Mouse (Mus musculus): Measurements from ENCODE around the gene Lat. TPM values are rescaled to one million over a fixed set of nuclear protein-coding genes. Genes with fewer than 3 reads are reported as not detected.
"Not testable (repeated sequence)": the region's sequence is repeated elsewhere in the genome, so short reads cannot be mapped to it uniquely, and the experiment has no call there.

Lat gene
- 1 to 10 TPM in 3 of 4 experiments, under 1 TPM in 1; 0.49 to 2.0 (median 1.6) TPM for total RNA-seq (2022)

GRCm38 (mm10) chr7:126369393-126369792 lies at the start of gene Lat:
Lat (minus strand) TSS chr7:126369570.
- no peak for DNase-seq

DNA sequence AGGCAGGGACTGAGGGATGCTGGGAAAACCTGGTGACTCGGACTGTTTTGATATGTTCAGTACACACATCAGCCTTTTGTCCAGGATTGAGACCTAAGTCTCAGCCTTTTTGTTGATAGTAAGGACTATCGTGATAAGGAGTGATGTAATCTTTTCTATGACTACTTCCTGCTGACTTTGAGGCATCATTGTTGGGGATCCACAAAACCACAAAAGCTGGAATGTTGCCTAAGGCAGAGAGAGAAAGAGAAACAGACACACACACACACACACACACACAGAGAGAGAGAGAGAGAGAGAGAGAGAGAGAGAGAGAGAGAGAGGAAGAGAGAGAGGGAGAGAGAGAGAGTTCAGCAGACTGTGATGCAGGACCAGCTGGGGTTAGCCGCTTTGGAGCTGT lies 49.1 kb upstream of the Lat start:
- no peak for DNase-seq

- no peak for DNase-seq
Observed at GRCm38 (mm10) chr7:126417606-126418005, 48.2 kb upstream of the Lat start.

DNA sequence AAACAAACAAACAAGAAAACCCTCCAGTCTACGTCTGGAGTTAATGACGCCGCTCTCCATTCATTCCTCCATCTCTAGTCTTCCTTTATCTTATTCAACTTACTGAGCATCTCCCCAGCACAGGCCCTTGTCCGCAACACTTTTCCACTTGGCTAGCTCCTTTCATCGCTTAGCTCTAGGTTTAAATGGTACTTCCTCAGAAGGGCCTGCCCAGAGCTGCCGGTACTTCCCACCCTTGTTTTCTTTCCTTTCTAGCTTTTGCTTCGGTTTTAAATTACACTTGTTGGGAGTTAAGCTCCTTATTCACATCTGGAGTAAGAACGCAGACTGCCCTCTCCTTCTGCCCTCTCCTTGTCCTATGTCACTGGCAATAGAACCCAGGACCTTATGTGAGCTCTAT lies 47.7 kb upstream of the Lat start:
- no peak for DNase-seq

- DNase-seq = no peak
Observed at GRCm38 (mm10) chr7:126416615-126417014, 47.2 kb upstream of the Lat start.

GRCm38 (mm10) chr7:126414725-126415124 lies 45.4 kb upstream of the Lat start, which contains the start of gene Cd19:
Cd19 (minus strand) TSS chr7:126414889.
- no peak for DNase-seq

GRCm38 (mm10) chr7:126411061-126411460 lies 41.7 kb upstream of the Lat start:
- peak; percentile 45 for DNase-seq

DNA sequence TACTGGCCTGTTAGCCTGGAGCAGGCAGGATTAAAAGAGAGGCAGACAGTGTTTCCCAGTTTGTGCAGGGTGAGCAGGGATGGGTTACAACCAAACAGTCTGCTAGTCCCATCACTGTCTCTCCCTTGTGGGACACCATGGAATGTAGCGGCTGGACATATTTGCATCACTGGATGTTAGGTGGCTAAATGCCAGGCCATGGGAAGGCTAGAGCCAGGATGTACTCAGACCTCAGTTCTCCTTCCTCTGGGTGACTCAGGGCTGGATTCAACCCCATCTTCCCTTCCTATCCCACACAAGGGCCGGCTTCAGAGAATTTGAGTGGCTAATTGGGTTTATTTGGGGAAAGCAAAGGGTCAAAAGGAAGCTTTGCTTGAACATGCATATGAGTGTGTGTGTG lies 39.3 kb upstream of the Lat start:
- DNase-seq = no peak

DNA sequence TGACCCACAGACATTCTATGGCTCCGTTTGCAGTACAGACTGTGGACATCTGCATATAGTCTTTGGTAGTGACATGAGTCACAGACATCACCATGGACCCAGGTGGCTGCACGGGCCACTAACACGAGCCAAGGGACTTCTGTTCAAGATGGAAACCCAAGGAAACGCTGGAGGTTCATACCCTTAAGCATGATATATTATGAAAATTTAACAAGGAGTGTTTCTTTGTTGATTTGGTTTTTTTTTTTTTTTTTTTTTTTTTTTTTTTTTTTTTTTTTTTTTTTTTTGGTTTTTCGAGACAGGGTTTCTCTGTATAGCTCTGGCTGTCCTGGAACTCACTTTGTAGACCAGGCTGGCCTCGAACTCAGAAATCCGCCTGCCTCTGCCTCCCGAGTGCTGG lies 33.1 kb upstream of the Lat start:
- DNase-seq = not testable (repeated sequence)

DNA sequence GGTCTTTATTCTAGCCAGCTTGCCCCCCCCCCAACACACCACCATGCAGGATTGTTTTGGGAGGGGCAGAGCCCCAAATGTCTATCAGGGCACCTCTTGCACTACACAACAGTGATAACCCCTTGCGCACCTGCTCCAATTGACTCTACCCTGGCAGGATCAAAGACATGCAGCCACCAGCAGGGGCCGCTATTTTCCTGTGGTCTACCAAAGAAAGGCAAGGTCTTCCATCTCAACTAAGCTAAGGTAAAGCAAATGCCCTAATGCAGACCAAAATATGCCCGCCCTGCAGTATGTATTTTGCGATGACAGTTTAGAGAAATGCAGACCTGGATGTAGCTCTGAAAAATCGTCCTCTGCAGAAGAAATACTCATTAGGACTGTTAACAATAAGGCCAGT lies 30.2 kb upstream of the Lat start:
- DNase-seq = peak; percentile 62

DNA sequence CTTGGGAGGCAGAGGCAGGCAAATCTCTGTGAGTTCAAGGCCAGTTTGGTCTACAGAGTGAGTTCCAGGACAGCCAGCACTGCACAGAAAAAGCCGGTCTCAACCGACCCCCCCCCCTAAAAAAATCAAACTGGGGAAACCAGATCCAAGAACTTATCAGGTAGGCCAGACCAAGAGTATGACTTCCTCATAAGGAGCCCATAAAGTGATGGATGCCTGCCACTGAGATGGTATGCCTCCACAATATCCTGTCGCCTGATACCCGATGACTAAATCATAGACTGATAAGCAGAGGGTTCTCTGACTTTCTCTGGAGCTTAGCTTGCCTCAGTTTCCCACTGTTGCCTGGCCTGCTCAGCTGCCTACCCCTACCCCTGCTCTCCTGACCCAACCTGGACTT lies 28.5 kb upstream of the Lat start:
- no peak for DNase-seq

GRCm38 (mm10) chr7:126397221-126397620 lies 27.9 kb upstream of the Lat start:
- no peak for DNase-seq

DNA sequence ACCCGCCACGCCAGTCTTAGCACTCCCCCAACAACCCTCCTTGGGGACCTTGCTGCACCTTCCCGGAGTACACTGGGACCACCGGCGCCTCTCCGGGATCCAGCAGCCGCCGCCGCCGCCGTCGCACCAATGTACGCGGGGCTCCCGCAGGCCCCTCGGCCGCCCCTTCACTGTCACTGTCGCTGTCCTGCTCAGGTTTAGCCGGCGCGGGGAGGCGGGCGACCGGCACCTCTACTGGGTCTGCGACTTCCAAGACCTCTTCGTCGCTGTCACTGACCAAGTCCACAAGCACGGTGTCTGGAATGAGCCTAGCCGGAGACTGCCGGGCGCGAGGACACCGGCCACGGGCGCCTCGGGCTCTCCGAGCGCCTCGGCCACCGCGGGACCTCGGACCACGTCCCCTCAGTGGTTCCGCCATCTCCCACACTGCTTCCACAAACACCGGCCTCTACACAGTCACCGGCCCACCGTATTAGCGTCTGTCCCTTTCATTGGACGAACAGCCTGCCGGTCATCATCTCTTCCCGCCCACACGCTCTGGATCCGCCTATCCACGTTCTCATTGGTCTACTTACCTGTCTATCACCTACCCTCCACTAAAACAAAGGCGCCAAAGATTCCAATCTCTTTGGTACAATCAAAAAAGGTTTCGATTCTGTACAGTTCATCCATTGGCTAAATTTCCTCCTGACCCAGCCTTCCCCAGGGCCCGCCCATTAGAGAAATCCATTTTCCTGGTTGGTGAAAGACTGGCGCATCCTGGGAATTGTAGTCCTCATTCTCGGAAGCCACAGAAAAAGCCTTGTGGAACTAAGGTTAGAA lies 27.1 kb upstream of the Lat start, which contains the start of gene Nfatc2ip:
Nfatc2ip (minus strand) TSS at position 440 of the 822 bp plus-strand sequence.
- peak; percentile 93 for DNase-seq

DNA sequence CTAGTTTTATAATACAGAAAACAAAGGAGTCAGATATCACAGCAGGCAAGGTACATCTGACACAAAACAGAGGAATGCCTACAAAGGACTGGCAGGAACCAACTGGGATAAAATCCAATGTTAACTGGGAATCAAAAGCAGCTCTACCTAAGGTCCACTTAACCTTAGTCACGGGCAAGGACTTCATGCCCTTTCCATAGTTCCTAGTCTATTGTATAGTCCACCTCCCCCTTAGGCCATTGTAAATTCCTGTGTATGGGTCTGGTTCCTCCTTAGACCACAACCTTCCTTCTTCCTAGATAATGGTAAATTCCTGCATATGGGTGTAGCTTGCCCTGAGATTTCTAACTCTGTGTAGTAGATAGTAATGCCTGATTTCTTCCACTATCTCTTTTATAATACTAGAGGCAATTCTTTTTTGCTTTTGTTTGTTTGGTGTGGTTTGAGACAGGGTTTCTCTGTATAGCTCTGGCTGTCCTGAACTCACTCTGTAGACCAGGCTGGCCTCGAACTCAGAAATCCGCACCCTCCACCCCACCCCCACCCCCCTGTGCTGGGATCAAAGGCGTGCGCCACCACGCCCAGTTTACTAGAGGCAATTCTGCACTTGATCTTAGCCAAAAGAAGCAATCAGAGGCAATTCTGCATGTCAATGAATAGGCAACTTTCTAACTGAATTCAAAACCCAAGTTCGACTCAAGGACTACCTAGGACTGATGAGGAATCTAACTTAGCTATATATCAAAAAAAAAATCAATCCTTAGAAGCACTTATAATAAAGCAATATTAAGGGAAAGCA lies 22.9 kb upstream of the Lat start:
- not testable (repeated sequence) for DNase-seq

DNA sequence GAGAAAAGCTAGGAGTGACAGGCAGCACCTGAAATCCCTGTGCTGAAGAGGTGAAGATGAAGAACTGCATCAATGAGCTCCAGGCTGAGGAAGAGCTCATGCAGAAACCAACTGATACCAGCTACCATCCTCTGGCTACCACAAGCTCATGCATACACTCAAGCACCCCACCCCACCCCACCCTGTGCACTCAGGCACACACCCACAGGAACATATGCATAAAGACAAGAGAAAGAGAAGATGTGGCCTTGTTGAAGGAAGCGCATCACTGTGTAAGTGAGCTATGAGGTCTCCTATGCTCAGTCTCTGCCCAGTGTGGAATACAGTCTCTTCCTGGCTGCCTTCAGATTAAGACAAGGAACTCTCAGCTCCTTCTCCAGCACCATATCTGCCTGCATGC lies 18.8 kb upstream of the Lat start:
- no peak for DNase-seq

DNA sequence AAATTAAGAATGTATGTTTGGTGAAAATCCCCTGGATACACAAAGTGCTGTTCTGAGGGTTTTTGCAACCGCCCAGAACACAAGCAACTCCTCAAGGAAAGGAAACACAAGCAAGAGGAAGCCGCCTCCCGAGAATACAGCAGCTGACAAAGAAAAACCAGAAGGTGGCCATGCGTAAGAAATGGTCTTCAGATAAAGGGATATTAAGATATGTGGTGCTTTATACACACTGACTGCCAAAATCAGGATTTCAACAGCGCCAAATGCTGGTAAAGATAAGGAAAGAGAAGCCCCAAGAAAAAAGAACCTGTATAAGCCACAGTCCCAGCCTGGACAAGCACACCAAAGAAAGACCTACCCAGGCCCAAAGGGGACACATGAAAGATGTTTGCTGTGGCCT lies 14.2 kb upstream of the Lat start:
- DNase-seq = no peak

DNA sequence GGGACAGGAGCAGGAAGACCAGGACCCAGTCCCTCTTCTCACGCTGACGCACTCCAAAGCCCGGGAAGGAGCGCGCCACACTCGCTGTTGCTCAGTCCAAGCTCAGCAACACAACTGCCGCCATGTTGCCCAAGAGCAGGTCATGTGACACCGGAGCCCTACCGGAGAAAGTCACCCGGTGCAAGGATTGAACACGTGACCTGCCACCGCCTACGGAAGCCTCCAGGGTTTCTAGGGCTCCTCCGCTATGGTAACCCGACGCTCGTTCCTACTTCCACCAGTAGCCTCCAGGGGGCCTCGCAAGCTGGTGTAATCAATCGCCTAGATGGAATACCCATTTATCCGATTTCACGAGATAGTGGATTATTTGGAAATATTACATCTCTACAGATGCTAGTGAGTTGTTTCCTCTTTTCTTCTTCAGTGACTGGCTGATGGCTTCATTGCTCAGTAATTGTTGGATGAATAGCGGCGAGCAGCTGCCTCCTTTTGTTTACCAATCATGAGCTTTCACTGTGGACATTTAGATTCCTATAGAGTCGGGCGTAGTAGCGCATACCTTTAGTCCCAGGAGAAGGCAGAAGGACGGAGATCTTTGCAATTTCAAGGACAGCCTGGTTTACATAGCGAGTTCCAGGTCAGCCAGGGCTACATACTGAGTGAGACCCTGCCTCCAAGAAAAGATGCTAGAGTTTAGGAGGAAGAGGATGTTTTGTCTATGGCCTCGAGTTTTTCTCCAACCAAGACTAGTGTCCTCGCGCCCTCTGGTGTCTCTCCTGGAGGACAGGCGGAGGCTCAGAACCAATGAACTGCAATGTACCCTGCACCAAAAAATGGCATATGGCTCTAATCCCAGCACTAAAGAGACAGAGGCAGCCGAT lies 8.1 kb upstream of the Lat start, which contains the start of gene Spns1:
Spns1 (minus strand) TSS at position 173 of the 881 bp plus-strand sequence.
- peak; percentile 96 for DNase-seq

GRCm38 (mm10) chr7:126376903-126377277 lies 7.5 kb upstream of the Lat start:
- DNase-seq = no peak

GRCm38 (mm10) chr7:126375012-126375411 lies 5.6 kb upstream of the Lat start:
- no peak for DNase-seq

- no peak for DNase-seq
Observed at GRCm38 (mm10) chr7:126374526-126374925, 5.2 kb upstream of the Lat start.

- DNase-seq = no peak
Observed at GRCm38 (mm10) chr7:126373007-126373406, 3.6 kb upstream of the Lat start.

GRCm38 (mm10) chr7:126368367-126368766 lies 1.0 kb downstream of the Lat start:
- DNase-seq = no peak

All from adrenal gland, adult 8-10 months (tissue).